Mouse (Mus musculus) Muller cell, postnatal 12 days (primary cell): Measurements from ENCODE around the gene Nubp2.

Experiments used
- DNase-seq: peaks from one replicate; pipeline ENCODE4 v3.0.0-alpha.2; 2015; ENCODE audit errors: inconsistent ontology term

The Nubp2 gene

DNA sequence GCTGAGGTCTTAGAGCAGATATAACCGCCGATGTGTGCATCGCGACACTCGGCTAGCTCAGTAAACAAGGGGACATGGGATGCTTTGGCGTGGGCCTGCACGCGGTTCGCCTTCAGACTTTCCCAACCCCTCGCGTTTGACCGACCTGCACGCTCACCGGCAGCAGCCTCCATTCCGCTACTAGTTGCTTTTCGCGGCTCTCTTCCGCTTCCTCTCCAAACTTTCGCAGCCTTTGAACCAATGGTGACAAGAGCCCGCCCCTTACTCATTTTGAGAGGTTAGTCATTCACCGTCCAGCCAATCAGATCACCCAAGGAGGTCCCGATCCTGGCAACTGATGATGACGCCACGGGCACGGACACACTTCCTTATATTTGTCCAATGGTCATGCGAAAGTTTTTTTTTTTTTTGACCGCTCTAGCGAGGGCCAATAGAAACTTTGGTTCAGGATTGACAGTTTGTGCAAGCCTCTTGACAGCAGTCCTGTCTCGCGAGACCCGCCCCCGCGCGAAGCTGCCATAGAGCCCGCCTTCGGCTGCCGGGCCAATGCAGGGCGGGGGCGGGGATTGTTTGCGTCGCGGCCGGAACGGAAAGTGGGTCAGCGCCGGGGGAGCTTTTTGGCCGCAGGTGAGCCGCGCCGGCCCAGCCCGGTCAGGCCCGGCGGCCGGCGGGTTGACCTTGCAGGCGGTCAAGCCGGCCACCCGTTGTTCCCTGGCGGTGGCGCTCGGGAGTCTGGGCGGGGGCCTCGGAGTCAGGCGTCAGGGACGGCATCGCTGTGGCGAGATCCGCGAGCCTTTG, at the start of gene Nubp2, which contains the start of gene Spsb3:
Nubp2 (minus strand) TSS at position 216 of the 798 bp plus-strand sequence.
Spsb3 (plus strand) TSS at position 510 of the 798 bp plus-strand sequence.
- peak; percentile 100 for DNase-seq

DNA sequence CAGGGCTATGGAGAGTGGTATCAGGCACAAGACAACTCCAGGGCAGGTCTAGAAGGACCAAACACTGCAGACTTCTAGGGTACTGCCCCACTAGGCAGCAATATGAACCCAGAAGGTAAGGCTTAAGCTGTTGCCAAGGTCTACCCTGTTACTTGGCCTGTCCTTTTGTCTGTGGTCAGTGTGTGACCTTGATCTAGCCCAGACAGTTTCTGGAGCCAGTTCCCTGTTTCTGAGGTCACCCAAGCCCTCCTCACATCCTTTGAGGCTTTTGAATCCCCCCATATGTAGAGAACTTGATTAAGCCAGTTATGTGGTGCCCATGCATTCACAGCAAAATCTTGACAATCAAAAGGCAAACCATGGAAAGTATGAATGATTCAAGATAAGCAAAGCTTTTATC, 49.5 kb upstream of the Nubp2 start:
- DNase-seq = no peak

DNA sequence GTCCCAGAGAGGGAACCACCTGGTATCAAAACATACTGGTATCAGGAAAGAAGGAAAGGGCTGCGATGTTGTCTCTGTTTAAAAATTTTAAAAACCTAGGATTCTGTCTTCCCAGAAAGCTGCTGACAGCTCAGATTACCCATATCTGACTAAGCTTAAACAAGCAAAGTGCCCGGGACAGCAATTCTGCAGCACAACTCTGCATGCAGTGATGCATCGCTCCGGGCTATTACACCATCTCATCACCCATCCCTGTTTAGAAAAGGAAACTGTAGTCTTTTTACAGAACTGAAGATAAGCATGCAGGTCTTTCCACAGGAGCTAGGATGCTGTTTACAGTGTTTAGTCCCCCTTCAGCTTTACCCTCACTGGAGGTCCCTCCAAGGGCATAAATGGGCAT, 48.8 kb upstream of the Nubp2 start:
- no peak for DNase-seq

DNA sequence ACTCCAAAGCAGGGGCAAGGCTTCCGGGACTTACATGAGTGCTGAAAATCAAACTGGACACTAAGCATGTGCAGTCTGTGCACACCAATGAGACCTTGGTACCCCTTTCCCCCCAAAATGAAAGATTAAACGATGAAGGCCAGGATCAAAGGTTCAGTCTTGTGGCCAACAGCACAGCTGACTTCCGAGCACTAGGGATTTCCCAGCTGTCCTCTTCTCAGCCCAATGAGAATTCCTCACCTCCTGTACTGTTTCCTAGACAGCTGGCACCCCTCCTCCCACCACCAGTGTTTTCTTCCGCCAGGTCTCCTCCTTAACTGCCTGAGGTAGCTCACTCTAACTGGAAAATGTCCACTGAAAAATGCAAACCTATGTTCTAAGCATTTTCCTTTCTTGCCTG, 47.0 kb upstream of the Nubp2 start:
- no peak for DNase-seq

- DNase-seq = no peak
These were observed 46.3 kb upstream of the Nubp2 start for GRCm38 (mm10) chr17:24932431-24932830.

GRCm38 (mm10) chr17:24929506-24929905, 43.4 kb upstream of the Nubp2 start:
- peak; percentile 41 for DNase-seq

DNA sequence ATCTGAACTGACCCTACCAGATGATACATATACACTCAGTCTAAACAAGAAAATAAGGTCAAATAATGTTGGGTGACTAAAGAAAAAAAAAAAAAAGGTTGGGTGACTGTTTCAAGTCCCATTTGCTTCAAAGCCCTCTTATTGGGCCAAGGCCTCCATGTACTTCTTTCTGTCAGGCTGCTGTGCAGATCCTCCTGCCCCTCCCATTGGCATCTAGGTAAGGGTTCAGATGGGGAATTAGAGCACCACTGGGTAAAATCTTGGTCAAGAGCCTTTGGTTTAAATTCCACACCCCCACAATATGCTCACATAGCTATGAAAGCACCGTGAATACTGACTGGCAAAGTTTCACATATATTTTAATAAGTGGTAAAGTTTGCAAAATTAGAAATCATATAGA, 37.1 kb upstream of the Nubp2 start:
- DNase-seq = no peak

- no peak for DNase-seq
These were observed 27.8 kb upstream of the Nubp2 start for GRCm38 (mm10) chr17:24913984-24914383.

GRCm38 (mm10) chr17:24907591-24907990, 21.4 kb upstream of the Nubp2 start:
- no peak for DNase-seq

DNA sequence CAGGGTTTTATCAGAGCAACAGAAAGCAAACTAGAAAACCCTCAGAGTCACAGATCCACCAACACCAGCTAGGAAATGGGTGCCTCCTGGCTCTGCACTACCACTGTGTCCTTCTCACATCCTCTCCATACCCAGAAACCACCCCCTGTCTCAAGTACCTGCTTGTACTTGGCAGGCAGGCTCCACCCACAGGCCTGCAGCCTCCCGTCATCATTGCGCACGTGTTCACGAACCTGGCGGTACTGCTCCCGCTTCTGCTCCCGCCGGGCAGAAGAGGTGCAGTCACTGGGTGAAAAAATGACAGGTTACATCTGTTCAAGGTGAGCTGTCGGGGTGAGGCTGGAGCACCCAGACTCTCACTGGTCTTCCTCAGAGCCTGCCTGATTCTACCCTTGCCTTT, 17.6 kb upstream of the Nubp2 start:
- no peak for DNase-seq

DNA sequence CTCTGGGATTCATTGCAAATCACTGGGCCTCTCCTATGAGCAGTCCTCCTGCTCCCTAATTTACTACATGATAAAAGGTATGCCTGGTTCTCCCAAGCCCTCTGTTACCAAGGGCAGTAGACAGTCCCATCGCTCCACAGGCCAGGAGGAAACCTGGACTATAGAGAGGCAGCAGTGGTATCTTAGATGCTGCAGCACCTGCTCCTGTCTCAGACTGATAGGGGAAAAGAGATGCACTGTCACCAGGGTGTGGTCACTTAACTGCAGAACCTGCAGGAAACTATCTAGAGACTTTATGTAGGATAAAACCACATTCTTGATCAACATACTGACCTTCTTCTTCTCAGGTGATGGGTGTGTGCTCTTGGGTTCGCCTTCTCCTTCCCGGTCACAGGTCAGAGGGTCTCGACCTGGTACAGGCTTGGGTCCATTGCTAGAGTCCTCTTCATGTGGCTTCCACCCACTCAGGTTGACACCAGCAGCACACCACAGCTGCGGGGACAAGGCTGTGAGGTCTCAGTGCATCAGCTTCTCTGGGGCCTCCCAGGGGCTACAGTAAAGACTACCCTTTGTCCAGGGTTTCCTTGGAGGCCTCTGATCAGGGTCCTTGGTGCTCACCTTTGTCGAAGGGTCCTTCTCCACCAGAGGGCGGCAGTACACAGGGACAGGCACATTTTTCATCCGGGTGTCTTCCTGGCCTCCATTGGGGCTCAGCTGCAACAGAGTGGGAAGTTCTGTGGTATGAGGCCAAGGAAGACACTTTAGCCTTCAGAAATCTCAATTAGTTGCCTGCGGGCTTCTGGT, 16.7 kb upstream of the Nubp2 start:
- no peak for DNase-seq

- DNase-seq = no peak
These were observed 16.0 kb upstream of the Nubp2 start for GRCm38 (mm10) chr17:24902124-24902523.

GRCm38 (mm10) chr17:24900014-24900413, 13.9 kb upstream of the Nubp2 start:
- DNase-seq = no peak

DNA sequence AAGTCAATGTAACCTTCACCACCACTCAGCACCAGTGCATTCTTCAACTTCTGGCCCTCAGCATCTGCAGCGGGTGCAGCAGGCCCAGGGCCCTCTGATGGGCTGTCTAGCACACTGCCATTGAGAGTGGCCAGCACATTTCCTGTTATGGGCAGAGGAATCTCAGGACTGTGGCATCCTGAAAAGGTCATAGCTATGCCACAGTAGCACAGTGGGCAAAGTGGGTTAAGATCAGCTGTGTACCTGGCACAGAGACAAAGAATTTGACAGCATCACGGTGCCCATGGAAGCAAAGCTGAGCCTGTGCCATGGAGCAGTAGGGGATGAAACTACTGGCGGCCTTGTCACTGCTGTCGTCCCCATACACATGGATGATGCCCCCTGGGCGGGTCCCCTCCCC, 13.0 kb upstream of the Nubp2 start:
- peak; percentile 61 for DNase-seq

- DNase-seq = no peak
These were observed 12.1 kb upstream of the Nubp2 start for GRCm38 (mm10) chr17:24898041-24898854.

GRCm38 (mm10) chr17:24897600-24897999, 11.5 kb upstream of the Nubp2 start:
- DNase-seq = no peak

- DNase-seq = peak; percentile 10
These were observed 10.8 kb upstream of the Nubp2 start for GRCm38 (mm10) chr17:24896993-24897269.

GRCm38 (mm10) chr17:24896241-24896992, 10.3 kb upstream of the Nubp2 start, which contains the start of gene Nme3:
Nme3 (plus strand) TSS chr17:24896500.
- peak; percentile 80 for DNase-seq

- DNase-seq = peak; percentile 71
These were observed 9.6 kb upstream of the Nubp2 start for GRCm38 (mm10) chr17:24895571-24896240.

DNA sequence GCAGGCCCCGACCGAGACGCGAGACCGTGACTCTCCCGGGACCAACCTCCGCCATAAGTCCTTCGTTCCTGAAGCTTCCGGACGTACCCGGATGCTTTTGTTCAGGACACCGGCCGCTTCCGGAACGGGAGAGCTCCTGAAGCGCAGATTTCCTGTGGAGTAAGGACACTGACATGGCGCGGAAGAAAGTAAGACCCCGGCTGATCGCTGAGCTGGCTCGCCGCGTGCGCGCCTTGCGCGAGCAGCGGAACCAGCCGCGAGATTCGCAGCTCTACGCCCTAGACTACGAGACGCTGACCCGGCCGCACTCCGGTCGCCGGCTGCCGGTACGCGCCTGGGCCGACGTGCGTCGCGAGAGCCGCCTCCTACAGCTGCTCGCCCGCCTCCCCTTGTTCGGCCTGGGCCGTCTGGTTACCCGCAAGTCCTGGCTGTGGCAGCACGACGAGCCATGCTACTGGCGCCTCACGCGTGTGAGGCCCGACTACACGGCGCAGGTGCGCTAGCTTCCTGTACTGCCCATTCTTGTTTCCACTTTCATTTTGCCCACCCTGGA, 8.9 kb upstream of the Nubp2 start, which contains the start of the genes Eme2 and Mrps34:
Eme2 (minus strand) TSS at position 93 of the 553 bp plus-strand sequence.
Mrps34 (plus strand) TSS at position 122 of the 553 bp plus-strand sequence.
- peak; percentile 87 for DNase-seq
